Mouse (Mus musculus): ENCODE measurements around the gene Lrrc9. TPM values are rescaled to one million over a fixed set of nuclear protein-coding genes. Genes with fewer than 3 reads are reported as not detected.

Lrrc9 gene
- total RNA-seq, 4 experiments from 2014 or later, result 1.5 to 3.3 (median 2.4) TPM

DNA sequence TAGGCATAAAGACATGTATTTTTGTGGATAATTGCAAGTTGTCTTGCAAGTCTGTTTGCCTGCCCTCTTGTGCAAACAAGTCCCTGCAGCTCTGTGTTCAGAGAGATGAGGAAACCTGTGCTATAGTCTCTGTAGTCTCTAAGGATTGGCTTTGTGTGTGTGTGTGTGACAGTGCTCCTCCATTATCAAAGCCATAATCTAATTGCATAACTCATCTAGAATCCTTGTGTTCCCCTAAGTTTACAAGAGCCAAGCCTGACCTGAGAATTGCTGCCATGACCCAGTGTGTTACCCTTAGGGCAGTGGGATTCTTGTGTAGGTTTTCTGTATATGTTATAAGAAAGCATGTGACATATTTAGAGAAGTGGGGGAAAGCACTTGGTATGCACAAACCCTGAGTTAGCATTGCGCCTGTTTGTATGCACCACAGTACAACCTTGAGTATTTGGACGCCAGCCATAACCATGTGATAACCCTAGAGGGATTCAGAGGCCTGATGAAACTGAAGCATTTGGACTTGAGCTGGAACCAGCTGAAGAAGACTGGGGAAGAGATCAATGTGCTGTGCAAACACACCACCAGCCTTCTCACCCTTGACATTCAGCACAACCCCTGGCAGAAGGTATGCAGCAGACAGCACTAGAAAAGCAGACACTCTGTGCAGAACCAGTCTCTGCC, 35.2 kb downstream of the Lrrc9 start:
- DNase-seq, result peak; percentile 78

DNA sequence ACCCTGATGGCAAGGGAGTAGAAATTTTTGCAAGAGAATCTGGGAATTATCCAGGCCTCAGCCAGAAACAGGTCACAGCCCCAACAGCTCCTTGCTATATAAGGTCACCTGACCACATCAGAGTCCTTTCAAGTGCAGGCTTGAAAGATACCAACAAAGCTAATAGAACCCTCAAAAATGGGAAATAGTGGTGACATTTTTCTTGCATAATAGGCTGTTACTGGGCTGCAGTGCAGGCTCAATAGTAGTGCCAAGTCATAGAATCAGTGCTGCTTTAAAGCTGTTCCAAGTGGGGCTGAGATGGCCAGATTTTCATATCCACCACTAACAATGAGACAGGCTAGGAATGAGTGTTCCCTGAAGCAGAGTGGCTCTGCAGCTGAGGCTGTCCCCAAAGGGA, 40.6 kb downstream of the Lrrc9 start:
- DNase-seq, result no peak

DNA sequence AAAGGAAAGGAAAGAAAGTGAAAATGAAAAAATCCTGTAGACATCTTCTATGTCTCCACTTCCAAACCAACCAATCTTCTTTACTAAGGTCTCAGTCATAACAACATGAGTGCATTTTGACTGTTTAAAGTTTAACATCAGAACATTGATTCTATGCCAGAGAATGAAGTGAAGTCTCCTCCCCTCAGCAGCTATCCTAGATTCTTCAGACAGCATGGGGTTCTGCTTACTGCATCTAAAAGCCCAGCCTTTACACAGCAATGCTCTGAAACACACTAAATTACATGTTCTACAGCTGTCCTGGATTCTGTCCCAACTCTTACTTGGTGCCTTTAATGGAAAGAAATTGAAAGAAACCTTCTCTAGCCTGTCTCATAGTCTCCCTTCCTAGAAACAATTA, 43.2 kb downstream of the Lrrc9 start:
- DNase-seq, result no peak

DNA sequence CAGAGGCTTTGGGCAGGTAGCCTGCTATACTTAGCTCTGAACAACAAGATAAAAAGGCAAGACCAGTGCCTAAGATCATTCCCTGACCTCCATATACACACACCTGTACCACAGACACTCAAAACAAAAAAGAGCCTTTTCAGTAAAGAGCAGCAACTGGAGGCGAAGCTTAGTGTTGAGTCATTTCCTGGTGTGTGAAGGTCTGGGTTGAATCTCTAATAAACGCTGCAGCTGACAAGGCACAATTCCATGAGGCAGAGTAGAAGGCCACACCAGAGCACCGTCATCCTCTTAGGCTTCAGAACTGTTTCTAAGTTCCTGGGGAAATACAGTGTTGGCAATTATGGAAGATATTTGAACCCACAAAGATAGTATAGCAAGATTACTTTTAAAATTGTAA, 45.8 kb downstream of the Lrrc9 start:
- peak; percentile 51 for DNase-seq

DNA sequence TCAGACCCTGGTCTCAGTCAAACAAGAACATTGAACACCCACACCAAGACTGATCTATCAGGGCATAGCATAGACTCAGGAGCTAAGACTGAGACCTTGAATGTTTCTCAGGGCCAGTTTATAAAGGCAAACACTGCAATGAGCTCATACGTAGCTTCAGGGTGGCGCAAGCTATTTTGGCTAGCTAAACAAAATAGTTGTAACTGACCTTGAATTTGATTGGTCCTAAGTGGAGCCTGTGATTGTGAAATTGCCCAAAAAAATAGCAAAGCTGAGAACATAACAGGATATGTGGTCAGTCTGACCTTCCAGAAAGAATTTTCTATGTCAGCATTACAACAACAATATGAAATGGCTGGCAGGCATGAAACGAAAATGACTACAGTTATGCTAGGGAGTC, 48.3 kb downstream of the Lrrc9 start:
- peak; percentile 74 for DNase-seq

DNA sequence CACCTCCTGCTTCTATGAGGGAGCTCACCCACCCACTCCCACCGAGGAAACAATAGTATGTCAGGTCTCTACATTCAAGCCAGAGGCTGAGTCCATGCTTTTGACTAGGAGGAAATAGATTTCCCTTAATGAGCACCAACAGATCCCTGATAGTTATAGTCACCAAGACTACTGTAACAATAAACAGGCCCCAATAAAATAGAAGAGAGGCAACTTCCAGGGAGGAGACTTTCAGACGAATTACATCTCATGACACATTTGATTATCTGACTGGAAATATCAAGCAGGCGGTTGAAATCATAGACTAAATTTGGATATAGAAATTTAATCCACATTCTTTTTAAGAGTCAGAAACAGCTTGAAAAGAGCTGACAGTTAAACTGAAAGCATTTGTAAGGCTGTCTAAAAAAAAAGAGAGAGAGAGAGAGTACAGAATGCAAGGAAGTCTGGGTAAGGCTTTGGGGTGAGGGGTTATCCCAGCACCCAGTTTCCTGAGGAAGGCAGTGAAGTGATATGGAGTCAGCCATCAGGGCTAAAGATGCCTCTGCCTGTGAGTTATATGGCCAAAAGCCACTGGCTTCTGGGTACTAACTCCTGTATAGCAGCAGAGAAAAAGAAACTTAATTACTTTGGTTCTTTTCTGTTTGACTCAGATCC, 49.5 kb downstream of the Lrrc9 start:
- DNase-seq, result no peak

DNA sequence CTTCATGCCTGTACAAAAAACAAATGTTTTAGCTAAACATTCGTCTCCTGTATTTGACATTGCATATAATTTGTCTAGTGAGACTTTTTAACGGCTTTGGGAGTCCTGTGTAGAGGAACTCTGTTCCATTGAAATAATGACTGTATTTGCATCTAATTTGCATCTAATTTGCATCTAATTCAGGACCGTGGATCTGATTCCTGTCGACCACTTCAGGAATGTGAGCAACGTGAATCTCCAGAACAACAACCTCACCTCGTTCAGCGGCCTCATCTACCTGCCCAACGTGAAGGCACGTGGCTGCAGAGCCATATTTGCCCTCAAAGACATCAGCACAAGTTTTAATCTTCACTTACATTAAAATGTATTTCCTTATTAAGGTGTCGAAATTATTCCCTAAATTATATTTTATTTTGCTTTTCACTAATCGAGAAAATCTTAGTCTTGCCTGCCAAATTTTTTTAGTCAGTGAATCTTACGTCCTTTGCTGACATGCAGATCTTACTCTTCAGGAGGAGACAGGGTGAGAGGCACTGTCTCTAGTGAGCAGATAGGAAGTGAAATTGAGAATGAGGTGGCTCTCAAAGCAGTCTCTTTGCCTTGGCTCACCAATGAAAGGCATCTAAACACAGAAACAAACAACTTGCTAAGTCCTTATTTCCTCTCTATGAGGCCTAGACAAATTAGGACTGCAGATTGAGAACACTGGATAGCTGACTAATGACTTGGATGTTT, 55.4 kb downstream of the Lrrc9 start:
- no peak for DNase-seq

DNA sequence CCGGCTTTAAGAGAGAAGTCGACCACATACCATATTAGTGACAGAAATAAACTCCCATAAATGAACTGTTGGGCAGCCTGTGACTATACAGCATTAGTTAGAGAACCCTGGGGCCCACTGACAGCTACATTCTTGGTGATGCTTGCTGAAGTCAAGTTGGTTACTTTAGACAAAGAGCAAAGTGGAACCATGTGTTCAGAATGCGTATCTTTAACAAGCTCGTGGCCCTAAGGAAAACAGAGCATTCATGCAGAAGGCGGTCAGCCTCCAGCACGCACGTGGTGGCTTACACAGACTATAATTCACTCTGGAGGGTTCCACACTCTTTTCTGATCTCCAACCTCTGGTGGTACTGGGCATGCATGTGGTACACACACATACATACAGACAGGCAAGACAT, 67.9 kb downstream of the Lrrc9 start:
- no peak for DNase-seq

DNA sequence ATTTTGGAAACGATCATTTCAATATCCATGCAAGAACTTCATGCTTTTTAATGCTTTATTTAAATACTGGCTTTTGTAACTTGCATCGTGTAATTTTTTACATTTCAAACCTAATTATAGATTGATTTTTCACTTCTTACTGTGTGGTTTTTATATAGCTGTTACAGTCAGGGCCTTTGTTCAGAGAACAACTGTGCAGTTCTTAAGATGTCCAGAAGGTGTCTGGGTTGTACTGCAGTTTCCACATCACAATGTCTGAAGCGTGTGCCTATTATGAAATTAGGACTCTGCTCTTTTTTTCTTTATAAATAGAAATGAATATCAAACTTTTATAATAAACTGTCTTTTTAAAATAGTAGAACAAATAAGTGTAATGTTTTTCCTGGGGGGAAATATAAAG, 73.8 kb downstream of the Lrrc9 start:
- no peak for DNase-seq

DNA sequence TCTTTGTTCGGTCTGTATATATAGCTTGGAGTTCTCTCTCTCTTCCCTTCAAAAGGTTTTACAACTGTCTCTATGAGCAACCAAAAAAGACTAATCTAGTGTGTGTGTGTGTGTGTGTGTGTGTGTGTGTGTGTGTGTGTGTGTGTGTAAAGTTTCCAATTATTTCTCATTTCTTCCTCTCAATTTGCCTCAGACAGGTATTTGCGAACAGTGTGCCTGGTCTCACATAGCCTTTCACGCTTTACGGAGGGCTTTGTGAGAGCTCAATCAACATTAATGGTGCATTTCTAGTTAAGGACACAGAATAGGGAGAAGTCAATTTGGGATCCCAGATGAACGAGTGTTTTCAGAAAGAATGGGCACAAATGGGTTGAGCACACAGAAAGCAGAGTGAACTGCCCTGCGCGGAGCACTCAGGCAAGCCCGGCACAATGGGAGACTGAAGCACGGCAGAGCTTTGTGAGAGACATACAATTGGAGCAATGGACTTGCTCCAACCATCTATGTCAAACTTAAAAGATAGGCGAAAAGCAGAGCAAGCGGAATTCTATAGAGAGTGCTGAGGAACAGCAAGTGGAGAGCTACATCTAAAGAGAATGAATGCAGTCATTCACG, 76.6 kb downstream of the Lrrc9 start:
- no peak for DNase-seq

DNA sequence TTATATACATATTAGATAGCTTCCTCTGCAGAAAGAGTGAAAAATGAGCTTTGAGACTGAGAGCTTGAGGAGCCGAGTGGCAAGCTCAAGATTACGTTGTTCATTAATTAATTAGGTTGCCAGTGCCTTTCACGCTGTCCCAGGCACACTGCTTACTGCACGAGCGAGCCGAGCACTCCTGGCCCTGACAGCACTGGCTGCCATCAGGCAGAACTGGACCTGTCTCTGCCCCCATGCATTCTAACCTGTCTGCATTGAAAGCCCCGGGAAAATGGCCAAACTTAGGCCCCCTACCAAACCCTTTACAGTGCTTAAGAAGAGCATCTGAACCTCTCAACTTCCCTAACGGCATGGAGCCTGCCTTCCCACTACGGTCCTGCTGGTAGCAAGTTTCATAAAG, 77.7 kb downstream of the Lrrc9 start:
- no peak for DNase-seq

DNA sequence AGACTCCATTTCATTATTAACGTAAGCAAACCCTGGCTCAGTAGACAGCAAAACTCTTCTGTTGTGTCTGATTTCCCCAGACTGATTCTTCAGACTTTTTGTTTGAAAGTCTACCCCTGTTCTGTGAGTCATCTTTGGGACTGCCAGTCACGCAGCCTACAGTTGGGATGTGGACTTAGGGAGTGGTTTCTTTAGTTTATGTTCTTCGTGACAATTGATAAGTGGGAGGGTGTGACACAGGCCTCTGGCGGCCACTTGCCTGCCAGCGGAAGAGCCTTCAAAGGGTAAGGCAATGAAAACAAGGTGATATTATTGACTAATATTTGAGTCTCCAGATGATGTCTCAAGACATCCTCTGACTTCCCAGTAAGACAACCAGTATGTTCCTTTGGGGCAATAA, 78.2 kb downstream of the Lrrc9 start:
- DNase-seq, result no peak

DNA sequence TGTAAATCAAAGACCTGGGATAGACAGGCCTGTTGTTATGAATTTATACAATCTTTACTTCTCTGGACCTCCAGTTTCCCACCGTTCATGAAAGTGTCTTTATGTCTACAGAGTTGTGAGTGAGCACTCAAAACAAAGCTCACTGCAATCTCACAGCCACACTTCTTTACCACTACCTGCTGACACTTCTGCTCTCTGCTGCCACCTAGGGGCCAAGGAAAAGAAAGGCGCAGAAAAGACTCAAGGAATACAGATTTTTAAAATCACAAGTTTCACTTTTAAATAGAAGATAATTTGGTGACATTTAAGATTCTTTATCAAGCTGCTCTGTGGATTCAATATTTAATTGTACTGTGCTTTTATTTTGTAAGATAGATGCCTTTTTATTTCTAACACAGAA, 79.0 kb downstream of the Lrrc9 start:
- DNase-seq, result peak; percentile 21

DNA sequence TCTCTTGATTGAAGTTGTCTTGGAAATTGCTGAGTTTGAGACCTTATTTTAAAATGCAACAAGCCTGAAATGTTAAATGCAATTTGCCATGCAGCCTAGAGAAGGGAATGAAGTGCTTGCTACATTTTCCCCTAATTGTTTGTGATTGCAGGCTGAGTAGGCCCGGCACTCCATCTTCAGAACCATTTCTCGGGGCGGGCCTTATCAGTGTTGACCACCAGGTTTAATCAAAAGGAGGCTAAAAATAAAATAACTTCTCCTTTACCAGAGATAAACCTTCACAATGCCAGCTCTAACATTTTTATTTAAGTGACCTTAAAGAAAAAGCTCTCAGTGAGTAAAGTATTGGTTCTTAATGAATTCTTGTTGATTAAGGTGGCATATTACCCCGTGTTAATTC, 83.9 kb downstream of the Lrrc9 start:
- no peak for DNase-seq

DNA sequence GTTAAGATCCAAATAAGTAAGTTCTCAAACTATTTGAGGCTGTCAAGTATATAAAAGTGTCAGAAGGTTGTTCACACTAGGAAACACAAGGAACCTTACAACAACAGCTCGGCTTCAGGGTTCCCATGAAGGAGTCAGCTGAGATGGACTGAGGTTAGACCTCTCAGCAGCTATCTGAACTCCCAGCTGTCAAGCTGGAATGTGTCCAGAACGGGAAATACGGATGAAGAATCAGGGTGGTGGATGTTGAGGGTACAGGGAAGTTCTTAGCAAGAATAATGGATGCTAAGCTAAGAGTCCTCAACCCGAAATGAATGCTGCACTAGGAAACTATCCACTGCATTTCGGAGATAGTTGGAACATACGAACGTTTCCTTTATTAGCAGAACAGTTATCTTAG, 90.6 kb downstream of the Lrrc9 start:
- no peak for DNase-seq

DNA sequence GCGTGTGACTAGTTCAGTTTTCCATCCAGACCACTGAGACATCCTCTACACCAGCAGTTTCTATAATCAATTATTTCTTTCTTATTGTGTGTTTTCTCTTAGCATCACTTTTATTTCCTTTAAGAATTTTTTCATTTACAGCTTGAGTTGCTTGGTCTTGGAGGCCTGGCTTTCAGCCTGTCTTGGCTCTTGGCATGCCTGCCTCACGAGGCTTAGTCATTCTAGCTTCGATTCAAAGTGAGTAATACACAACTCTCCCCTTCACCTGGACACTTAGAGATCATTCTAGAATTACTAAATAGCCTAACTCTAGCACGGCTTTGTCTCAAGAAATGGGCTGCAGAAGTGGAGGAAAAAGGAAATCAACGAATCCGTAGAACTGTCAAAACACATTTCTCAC, 92.3 kb downstream of the Lrrc9 start:
- DNase-seq, result no peak

DNA sequence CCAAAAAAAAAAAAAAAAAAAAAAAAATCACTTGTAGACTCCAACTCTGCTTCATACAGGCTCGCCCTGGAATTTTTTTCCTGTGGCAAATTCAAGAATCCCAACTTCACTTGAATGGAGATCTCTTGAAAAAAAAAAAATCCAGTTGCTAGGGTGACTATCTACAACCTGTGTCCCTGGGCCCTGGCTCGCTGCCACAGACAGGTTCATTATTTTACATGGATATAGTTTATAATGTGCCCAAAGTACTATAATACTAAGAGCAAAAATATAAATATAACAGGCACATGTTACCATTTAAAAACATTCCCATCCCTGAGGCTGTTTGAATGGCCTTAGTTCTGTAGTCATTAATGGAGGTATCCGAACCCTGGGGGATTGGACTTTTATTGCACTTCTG, 93.9 kb downstream of the Lrrc9 start:
- no peak for DNase-seq

DNA sequence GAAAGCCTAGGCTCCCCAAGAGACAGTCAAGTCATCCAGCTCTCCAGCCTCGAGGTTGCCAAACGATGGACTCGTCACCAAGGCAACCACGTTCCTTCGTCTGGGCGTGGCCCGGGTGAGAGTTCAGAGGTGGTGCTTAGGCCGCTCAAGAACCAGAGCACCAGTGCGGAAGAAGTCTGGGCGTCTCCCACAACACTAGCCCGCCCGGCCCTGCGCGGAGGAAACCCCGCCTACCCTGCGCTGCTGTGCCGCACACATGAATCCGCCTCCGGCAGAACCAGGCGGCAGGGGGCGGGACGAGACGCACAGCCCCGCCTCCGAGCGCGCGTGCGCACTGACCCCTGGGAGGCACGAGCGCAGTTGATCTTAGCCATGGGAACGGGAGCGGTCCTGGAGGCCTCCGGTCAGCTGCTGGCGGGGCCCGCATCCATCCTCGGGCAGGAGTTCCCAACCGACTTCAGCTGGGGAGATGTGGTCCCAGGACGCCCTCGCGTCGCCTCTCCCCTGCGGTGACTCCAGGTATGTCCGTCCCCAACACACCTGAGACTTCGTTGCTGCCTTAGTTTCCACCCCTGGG, 94.4 kb downstream of the Lrrc9 start, which contains the start of gene Pcnx4:
Gene Pcnx4 (plus strand): TSS at position 363 of the 577 bp plus-strand sequence.
- DNase-seq, result peak; percentile 96

DNA sequence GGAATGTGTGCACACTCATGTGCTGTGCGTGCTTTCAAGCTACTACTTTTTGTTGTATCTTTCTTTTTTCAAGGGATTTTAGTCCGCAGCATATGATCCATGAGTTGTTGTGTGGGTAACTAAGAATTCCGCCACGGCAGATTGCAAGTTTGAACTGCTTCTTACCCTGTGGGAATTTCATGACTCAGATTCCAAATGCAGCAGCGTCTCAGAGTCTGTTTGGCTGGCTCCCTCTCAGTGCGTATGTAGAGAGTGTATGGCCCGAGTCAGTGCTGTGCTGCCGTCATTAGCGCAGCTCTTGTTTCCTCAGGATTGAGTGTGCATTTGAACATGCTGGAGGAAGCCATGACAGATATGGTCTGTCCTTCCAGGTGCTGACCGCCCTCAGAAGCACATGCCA, 96.9 kb downstream of the Lrrc9 start:
- no peak for DNase-seq

DNA sequence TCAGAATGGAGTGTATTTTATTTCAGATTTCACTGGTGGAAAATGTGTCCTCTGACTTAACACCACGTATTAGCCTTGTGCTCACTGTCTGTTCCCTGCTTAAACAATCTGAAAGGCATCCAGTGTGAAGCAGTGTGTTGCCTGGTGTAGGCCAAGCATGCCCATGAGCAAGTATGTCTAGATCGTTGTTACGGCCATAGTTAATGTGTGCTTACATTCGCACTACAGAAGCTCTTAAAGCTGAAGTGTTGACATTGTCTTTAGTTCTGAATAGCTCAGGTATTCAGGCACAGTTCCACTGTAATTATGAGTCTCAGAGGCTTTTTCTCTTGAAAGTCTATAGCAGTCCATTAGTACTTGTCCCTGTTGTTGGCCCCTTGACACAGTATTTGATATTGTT, 112.7 kb downstream of the Lrrc9 start:
- DNase-seq, result no peak

DNA sequence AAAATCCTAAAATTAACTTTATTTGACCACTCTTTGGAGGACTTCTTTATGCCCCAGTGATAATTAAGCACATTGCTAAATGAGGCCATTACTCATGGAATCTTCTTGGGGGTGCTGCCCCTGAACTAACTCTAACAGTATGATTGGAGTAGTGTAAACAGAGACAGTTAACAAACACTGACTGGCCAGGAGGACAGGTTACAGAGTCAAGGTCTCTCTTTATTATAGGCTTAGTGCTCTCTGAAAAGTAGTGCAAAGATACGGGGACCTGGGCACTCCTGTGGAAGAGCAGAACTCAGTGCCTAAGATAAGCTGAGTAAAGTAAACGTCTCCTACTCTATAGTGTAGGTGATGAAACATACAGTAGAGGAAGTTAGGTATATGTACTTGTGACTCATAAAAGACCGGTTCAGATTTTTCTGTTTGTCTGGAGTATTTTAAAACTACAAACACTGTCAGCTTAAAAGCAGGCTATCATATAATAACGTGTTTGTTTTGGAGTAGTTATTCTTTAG, 122.7 kb downstream of the Lrrc9 start:
- DNase-seq, result no peak

All from adrenal gland, adult 8-10 months (tissue).